Mouse (Mus musculus) testis, adult 2 months (tissue): ENCODE data around the gene Zfp811.

Experiments
- CTCF ChIP-seq: fragments of 200-500 bp; IDR thresholded peaks from 2 replicates; pipeline ENCODE4 v1.5.1; 2012; ENCODE audit warnings: low read depth, mild to moderate bottlenecking, inconsistent platforms, low read length, moderate library complexity; ENCODE audit not compliant: control insufficient read depth, insufficient read depth, insufficient replicate concordance
- POLR2A ChIP-seq: fragments of 200-500 bp; IDR thresholded peaks from 2 replicates; pipeline ENCODE4 v1.6.1; 2012; ENCODE audit warnings: low read depth, mild to moderate bottlenecking, inconsistent platforms, low read length, moderate library complexity; ENCODE audit not compliant: control insufficient read depth

DNA sequence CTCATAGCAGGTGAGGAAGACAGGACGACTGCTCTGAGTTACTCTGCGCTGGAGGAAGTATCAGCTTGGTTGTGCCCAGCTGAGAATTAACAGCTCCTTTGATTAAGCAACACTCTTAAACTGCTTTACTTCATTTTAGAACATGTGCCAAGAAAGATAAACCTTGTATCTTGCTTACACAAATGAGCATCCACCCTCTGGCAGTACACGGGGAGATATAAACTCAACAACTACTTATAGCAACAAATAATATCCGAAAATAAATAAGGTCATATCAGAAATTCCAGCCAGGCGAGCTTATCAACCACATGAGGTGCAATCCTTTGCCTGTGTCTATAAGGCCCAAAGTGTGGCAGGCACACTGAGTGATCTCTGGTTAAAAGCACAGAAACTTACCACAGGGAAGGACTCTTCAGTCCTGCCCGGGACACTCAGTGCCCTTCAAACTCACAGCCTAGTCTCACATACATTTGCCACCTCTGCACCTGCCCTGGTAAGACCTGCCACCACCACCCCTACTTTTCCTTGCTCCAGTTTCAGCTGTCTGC lies 56.8 kb downstream of the Zfp811 start:
- no peak for TF ChIP-seq CTCF
- no peak for TF ChIP-seq POLR2A
